Mouse (Mus musculus) activated CD4-positive, CD25-positive, alpha-beta regulatory T cell (primary cell): ENCODE results near the gene Pde1c. TPM values are rescaled to one million over a fixed set of nuclear protein-coding genes. Genes with fewer than 3 reads are reported as not detected.

Experiments
- polyA plus RNA-seq, 2 experiments: library from polyadenylated mRNA; unstranded; fragments of 100-300 nt; shearing (Covaris generic); gene quantifications; one replicate each; pipeline ENCODE4 v1.2.1; 2017

The Pde1c gene
- polyA plus RNA-seq, result under 1 TPM; 0.30 to 0.82 TPM

DNA sequence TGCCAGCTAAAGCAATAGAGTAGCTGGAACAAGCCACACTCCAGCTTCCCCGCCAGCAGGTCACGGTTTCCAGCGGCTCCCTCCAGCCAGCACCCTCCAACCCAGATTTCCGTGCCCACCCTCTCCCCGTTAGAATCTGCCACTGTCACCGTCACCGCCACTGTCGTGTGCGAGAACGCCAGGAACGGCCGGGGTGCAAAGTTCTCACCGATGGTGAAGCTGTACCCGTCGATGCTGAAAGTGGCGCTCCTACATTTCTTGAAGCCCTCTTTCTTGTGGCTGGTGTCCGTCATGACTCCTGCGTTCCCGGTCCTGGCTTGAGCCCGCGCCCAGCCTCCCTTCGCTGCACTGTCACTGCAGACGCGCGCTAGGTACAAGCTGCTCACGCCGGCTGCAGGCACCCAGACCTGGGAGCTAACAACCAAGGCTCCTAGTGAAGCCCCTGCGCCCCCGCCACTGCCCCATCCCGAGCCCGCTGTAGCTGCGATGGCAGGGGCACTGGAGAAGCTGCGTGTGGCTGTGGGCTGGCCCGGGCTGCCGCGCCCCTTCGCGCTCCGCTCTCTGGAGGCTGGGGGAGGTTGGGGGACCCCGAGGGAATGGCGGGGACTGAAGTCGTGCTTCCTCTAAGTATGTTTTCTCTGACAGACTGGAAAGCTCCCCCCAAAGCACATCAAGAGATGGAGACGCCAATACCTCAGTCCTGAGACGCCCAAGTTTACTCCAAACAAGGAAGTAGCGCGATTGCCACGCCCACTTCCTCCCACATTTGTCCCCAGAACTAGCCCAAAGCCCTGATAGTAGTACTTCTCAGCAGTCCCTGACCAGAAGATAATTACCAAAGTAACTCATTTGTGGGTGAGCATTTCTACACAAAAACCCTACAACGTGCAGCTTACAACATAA is at the start of gene Pde1c:
TSS of gene Pde1c (minus strand) at position 634 of the 903 bp plus-strand sequence.

Other genes with a start within 250 kb of the Pde1c start
- 100 to 1,000 TPM; 136 to 148 TPM for gene Lsm5, start 135.6 kb upstream of the Pde1c start, polyA plus RNA-seq
- 10 to 100 TPM; 25.2 to 29.7 TPM for gene Avl9, start 145.8 kb upstream of the Pde1c start, polyA plus RNA-seq
- gene Kbtbd2, start 228.7 kb upstream of the Pde1c start, polyA plus RNA-seq, result 10 to 100 TPM; 55.7 to 58.7 TPM